Mouse (Mus musculus): Measurements from ENCODE around the gene Syde2. TPM values are rescaled to one million over a fixed set of nuclear protein-coding genes. Genes with fewer than 3 reads are reported as not detected.

Syde2 gene
- total RNA-seq, 2 experiments from 2014 or later: 4.7 to 4.8 TPM

DNA sequence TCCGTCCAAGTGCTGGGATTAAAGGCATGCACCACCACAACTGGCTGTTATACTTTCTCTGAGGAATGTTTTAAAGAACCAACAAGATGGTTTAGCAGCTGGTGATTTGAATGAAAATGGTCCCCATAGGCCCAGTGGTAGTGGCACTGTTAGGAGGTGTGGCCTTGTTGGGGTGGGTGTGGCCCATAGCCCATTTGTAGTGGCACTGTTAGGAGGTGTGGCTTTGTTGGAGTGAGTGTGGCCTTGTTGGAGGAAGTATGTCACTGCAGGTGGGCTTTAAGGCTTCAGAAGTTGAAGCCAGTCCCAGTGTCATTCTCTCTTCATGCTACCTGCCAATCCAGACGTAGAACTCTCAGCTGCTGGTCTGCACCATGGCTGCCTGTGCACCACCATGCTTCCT, 40.7 kb downstream of the Syde2 start:
- DNase-seq (ENCODE audit: low spot score in 2 of 2): no peak
- no peak overlapping the region for H3K4me3 ChIP-seq
- H3K27ac ChIP-seq: no peak overlapping the region
- TF ChIP-seq CTCF (conservative IDR thresholded peaks at IDR 0.05): no peak

- H3K27ac ChIP-seq: no peak overlapping the region
- no peak for TF ChIP-seq CTCF (conservative IDR thresholded peaks at IDR 0.05)
- DNase-seq (ENCODE audit: low spot score in 2 of 2): no peak
- no peak overlapping the region for H3K4me3 ChIP-seq
Measured at GRCm38 (mm10) chr3:146029234-146029633, 41.6 kb downstream of the Syde2 start.

DNA sequence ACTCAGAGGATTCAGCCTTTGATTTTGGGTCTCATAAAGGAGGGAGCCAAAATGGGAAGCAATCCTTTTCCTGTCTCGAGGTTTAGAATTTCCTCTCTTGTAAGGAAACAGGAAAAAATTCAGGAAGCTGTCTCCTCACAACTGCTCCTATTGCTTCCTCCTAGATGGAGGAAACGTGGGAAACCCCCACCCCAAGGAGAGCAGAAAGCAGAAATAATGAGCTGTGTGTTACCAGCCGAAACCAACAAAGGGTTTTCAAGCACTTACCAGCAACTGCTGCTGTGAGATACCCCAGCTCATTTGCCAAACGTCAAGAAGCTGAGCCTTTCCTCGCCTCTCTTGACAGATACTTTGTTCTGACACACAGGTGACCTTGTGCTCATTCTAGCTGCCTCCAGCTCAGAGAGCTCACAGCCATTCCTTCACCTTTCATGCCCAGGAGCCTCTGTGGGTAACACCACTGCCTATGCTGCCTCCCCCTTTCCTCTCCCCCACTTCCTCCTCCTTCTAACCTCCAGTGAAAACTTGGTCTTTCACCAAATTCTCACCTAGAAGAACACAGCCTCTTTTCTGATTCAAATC, 42.7 kb downstream of the Syde2 start:
- Histone ChIP-seq H3K27ac (no peak overlapping the region), H3K4me3 (no peak overlapping the region)
- no peak for DNase-seq (ENCODE audit: low spot score in 2 of 2)
- no peak for TF ChIP-seq CTCF (conservative IDR thresholded peaks at IDR 0.05)

DNA sequence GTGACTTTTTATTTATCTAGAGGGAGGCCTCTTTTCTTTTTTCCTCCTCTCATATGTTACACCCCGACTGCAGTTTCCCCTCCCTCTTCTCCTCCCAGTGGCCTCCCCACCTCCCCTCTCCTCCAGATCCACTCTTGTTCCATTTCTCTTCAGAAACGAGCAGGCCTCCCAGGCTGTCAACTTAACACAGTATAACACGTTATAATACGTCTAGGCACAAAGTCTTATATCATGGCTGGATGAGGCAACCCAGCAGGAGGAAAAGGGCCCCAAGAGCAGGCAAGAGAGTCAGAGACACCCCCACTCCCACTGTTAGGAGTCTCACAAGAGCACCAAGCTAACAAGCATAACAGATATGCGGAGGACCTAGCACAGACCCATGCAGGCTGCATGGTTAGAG, 45.3 kb downstream of the Syde2 start:
- Histone ChIP-seq H3K27ac (no peak overlapping the region), H3K4me3 (no peak overlapping the region)
- no peak for DNase-seq (ENCODE audit: low spot score in 2 of 2)
- no peak for TF ChIP-seq CTCF (conservative IDR thresholded peaks at IDR 0.05)

DNA sequence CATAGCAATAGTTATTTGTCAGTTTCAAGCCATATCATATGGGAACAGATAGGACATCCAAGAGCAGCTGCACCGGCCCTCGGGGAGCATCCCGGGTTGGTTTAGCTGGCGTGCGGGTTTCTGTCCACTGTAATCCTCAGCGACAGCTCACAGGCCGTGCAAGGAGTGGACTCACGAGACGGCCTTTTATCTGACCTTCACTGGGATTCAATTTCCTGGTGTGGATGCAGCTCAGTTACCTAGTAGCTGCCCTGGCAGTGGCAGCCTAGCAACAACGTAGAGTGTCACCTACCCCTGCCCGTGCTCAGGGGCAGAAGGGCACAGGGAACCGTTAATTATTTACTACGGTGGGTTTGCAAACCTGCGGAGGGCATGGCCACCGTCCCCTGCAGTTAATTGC, 50.2 kb downstream of the Syde2 start:
- no peak for TF ChIP-seq CTCF (conservative IDR thresholded peaks at IDR 0.05)
- H3K4me3 ChIP-seq: no peak overlapping the region
- DNase-seq (ENCODE audit: low spot score in 2 of 2): no peak
- no peak overlapping the region for H3K27ac ChIP-seq

GRCm38 (mm10) chr3:146039132-146039903, 51.6 kb downstream of the Syde2 start:
- DNase-seq (ENCODE audit: low spot score in 2 of 2): no peak
- Histone ChIP-seq H3K27ac (no peak overlapping the region), H3K4me3 (no peak overlapping the region)
- TF ChIP-seq CTCF (conservative IDR thresholded peaks at IDR 0.05): no peak

DNA sequence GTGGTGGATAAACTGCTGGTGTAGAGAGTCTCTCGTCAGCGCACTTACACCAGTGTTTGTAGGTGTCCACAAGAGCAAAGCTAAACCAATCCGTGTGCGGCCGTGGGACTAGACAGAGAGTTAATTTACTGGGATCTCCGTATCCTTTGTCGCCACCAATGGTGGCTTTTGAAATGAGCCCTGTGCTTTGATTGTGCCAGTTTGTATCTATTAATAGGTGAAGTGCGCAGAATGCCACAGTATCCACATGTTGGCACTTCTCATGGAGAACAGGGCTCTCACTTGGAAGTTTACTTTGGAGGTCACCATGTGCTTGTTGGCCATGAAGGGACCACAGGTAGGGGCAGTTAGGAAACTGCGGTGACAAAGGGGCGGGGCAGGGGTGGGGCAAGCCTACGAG, 53.7 kb downstream of the Syde2 start:
- H3K4me3 ChIP-seq: no peak overlapping the region
- no peak for TF ChIP-seq CTCF (conservative IDR thresholded peaks at IDR 0.05)
- DNase-seq (ENCODE audit: low spot score in 2 of 2): no peak
- H3K27ac ChIP-seq: no peak overlapping the region

GRCm38 (mm10) chr3:146044977-146045376, 57.3 kb downstream of the Syde2 start:
- no peak for DNase-seq (ENCODE audit: low spot score in 2 of 2)
- H3K27ac ChIP-seq: no peak overlapping the region
- H3K4me3 ChIP-seq: no peak overlapping the region
- no peak for TF ChIP-seq CTCF (conservative IDR thresholded peaks at IDR 0.05)

DNA sequence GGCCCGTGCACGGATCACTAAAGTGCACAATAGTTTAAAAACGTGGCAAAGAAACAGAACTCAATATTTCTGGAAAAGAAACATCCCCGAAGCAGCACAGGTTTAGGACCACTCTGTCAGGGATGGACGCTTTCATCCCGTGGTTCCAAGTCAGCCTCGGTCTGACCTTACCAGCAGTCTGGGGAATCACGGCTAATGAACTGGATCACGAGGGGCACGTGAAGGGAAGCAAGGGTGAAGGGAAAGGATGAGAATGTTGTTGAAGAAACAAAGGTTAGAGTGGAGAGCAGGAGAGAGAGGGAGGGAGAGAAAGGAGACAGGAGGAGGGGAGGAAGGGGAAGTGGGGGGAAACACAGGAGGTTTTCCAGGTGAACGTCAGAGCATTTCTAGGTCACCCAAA, 58.4 kb downstream of the Syde2 start:
- no peak for TF ChIP-seq CTCF (conservative IDR thresholded peaks at IDR 0.05)
- Histone ChIP-seq H3K4me3 (no peak overlapping the region), H3K27ac (no peak overlapping the region)
- DNase-seq (ENCODE audit: low spot score in 2 of 2): no peak

GRCm38 (mm10) chr3:146047704-146048207, 60.1 kb downstream of the Syde2 start:
- H3K4me3 ChIP-seq: no peak overlapping the region; the same call in 1 of the 2 replicates
- DNase-seq (ENCODE audit: low spot score in 2 of 2): no peak
- H3K27ac ChIP-seq: no peak overlapping the region
- no peak for TF ChIP-seq CTCF (conservative IDR thresholded peaks at IDR 0.05)

DNA sequence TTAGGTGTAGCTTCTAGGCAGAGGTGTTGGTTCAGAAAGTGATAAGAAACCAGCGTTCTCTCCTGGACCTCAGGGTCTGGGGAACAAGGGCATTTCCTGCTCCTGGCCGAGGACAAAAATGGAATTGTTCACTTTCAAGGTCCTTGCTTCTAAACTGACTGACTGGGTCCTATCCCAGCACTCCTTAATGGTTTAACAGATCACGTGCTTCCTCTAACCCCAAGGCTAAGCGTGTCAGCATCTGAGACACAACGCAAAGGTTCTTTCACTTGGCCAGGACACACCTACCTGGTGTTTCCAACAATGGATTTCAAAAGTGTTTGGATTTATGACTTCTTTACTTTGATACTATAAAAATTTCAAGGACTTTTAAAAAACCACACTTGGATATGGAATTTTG, 62.3 kb downstream of the Syde2 start:
- TF ChIP-seq CTCF (conservative IDR thresholded peaks at IDR 0.05): no peak
- Histone ChIP-seq H3K27ac (no peak overlapping the region), H3K4me3 (no peak overlapping the region)
- DNase-seq (ENCODE audit: low spot score in 2 of 2): no peak

DNA sequence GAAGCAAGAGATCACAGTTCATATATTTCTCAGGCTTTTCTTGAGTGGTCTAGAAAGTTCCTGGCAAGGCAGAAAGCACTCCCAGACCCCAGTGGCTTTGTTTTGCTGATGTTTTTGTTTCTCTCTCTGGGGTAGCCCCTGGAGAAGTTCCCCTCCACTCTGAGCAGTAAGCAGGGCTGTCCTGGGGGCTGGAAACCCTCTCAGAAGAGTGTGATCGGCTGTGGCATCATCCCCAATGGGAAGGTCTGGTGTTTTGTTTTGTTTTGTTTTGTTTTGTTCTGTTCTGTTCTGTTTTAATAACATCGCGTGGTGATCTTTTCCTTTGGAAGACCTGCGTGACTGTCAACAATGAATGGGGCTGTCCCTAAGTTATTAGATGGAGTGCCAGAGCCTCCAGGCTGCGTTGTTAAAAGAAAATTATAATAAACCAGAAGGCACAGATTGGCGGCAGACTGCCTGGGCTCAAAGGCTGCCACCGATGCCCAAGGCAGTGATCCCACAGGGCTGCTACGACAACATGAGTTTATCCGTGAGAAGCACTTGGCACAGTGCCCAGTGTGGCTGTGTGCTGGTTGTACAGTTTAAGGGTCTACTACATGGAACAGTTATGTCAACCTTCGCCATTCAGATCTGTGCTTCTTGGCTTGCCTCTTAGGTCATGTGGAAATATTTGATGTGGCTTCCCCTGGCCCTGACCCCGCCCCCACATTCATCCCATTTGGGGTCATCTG, 63.8 kb downstream of the Syde2 start:
- Histone ChIP-seq H3K27ac (no peak overlapping the region), H3K4me3 (no peak overlapping the region)
- DNase-seq (ENCODE audit: low spot score in 2 of 2): no peak
- no peak for TF ChIP-seq CTCF (conservative IDR thresholded peaks at IDR 0.05)

DNA sequence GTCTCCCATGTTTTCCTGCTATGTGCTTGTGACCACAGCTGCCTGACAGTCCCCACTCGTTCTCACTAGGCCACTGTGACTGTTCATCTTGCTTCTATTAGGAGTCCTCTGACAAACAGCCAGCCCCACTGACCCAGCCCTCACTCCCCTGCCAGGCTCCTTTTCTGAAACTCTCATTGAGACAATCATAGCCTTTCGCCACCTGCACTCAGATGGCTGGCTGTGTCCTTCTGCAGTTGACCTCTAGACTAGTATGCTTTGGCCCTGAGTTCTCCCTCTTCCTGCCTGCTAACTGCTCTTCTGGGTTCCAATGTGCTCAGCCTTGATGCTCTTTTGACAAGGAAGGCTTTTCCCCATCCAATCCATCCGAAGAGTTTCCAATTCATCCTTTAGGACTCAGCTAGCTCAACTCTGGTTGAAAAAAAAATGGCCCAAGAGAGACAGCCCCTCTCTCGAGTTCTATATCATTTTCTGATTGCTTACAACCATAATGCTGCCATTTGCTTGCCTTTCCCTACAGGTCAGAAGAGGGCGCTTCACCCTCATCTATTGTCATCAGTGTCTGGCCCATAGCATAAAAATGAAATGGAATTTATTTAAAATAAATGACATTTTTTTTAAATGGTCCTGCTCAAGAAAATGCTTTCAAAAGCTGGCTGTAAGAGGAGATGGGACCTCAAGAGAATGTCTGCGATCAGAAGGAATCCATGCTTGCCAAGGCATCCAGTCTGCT, 65.6 kb downstream of the Syde2 start:
- TF ChIP-seq CTCF (conservative IDR thresholded peaks at IDR 0.05): peak; percentile 58

More for the DNA sequence above, 65.6 kb downstream of the Syde2 start:
- no peak overlapping the region for H3K27ac ChIP-seq
- H3K4me3 ChIP-seq: no peak overlapping the region
- DNase-seq (ENCODE audit: low spot score in 2 of 2): no peak
